Mouse (Mus musculus): ENCODE measurements around the gene Dpf2.

Dpf2 gene

GRCm38 (mm10) chr19:5935691-5936090 is 22.9 kb upstream of the Dpf2 start:
- no peak for DNase-seq (ENCODE audit: low spot score)

GRCm38 (mm10) chr19:5935266-5935665 is 22.5 kb upstream of the Dpf2 start:
- no peak for DNase-seq (ENCODE audit: low spot score)

GRCm38 (mm10) chr19:5929634-5930596 is 17.1 kb upstream of the Dpf2 start:
- no peak for DNase-seq (ENCODE audit: low spot score)

- DNase-seq (ENCODE audit: low spot score): no peak
Observed at GRCm38 (mm10) chr19:5928546-5928945, 15.7 kb upstream of the Dpf2 start.

- DNase-seq (ENCODE audit: low spot score): no peak
Observed at GRCm38 (mm10) chr19:5928104-5928503, 15.3 kb upstream of the Dpf2 start.

- DNase-seq (ENCODE audit: low spot score): no peak
Observed at GRCm38 (mm10) chr19:5927532-5927931, 14.7 kb upstream of the Dpf2 start.

GRCm38 (mm10) chr19:5927026-5927425 is 14.2 kb upstream of the Dpf2 start:
- no peak for DNase-seq (ENCODE audit: low spot score)

- DNase-seq (ENCODE audit: low spot score): no peak
Observed at GRCm38 (mm10) chr19:5925311-5925855, 12.6 kb upstream of the Dpf2 start.

- peak; percentile 89 for DNase-seq (ENCODE audit: low spot score)
Observed at GRCm38 (mm10) chr19:5924713-5925093, 11.9 kb upstream of the Dpf2 start, which contains the start of gene Cdc42ep2. Gene Cdc42ep2 (minus strand): TSS chr19:5924816.

GRCm38 (mm10) chr19:5923990-5924712 is 11.3 kb upstream of the Dpf2 start:
- DNase-seq (ENCODE audit: low spot score): peak; percentile 73

GRCm38 (mm10) chr19:5922963-5923362 is 10.2 kb upstream of the Dpf2 start:
- no peak for DNase-seq (ENCODE audit: low spot score)

GRCm38 (mm10) chr19:5922119-5922942 is 9.5 kb upstream of the Dpf2 start:
- DNase-seq (ENCODE audit: low spot score): no peak

- no peak for DNase-seq (ENCODE audit: low spot score)
Observed at GRCm38 (mm10) chr19:5921715-5922114, 8.9 kb upstream of the Dpf2 start.

GRCm38 (mm10) chr19:5912103-5913006 is 455 bp downstream of the Dpf2 start:
- peak; percentile 98 for DNase-seq (ENCODE audit: low spot score)

GRCm38 (mm10) chr19:5911430-5912102 is 1.2 kb downstream of the Dpf2 start:
- DNase-seq (ENCODE audit: low spot score): no peak

- no peak for DNase-seq (ENCODE audit: low spot score)
Observed at GRCm38 (mm10) chr19:5910221-5910620, 2.6 kb downstream of the Dpf2 start.

- DNase-seq (ENCODE audit: low spot score): no peak
Observed at GRCm38 (mm10) chr19:5907275-5907674, 5.5 kb downstream of the Dpf2 start.

- DNase-seq (ENCODE audit: low spot score): peak; percentile 91
Observed at GRCm38 (mm10) chr19:5894002-5894678, 18.7 kb downstream of the Dpf2 start, which contains the start of gene Tigd3. Gene Tigd3 (minus strand): TSS chr19:5894149.

GRCm38 (mm10) chr19:5893282-5894001 is 19.4 kb downstream of the Dpf2 start:
- no peak for DNase-seq (ENCODE audit: low spot score)

Data from left cerebral cortex, adult 11 months (tissue).